Mouse (Mus musculus): Measurements from ENCODE around the gene Fsd2. TPM values are rescaled to one million over a fixed set of nuclear protein-coding genes. Genes with fewer than 3 reads are reported as not detected.
A peak's percentile ranks its signal among the peaks of the same experiment; 100 is the strongest.

The Fsd2 gene
- total RNA-seq, 2 experiments from 2014 or later = 0.10 to 0.25 TPM

DNA sequence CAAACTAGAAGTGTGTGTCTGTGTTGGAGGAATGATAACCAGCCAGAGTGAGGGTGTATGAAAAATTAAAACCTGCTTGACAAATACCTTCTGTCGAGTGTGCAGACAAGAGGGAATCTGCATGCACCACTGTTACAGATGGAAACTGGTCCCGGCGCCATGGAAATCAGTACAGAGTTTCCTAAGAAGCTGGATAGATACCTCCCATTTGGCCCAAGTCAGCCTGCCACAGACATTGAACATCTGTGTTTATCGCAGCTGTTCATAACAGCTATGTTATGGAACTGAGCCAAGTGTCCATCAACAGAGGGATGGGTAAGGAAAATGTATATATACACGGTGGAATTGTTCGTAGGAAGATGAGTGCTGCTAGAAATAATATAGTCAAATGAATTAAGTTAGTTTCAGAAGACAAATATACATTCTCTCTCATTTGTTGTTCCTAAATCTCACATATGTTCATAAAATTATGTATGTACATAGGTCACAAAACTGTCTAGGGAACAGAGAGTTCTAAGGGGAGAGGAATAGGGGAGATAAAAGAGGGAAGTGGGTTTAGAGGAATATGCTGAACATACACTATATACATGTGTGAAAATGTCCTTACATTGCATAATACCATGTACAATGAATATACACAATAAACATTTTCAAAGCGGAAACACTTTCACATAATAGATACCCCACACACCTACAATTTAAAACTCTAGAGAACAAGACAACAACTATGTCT lies 9.3 kb downstream of the Fsd2 start:
- intact Hi-C loops (cut with DNase I) = no loop called here
- DNase-seq (ENCODE audit: low spot score in 2 of 2) = no peak

- intact Hi-C loops (cut with DNase I) = no loop called here
- DNase-seq (ENCODE audit: low spot score in 2 of 2) = no peak
Observed at GRCm38 (mm10) chr7:81556839-81557238, 9.9 kb downstream of the Fsd2 start.

- intact Hi-C loops (cut with DNase I) = no loop called here
- no peak for DNase-seq (ENCODE audit: low spot score in 2 of 2)
Observed at GRCm38 (mm10) chr7:81554369-81554768, 12.4 kb downstream of the Fsd2 start.

GRCm38 (mm10) chr7:81553589-81553988 lies 13.2 kb downstream of the Fsd2 start:
- intact Hi-C loops (cut with DNase I) = no loop called here
- DNase-seq (ENCODE audit: low spot score in 2 of 2) = no peak

GRCm38 (mm10) chr7:81548864-81549263 lies 17.9 kb downstream of the Fsd2 start:
- intact Hi-C loops (cut with DNase I) = no loop called here

DNA sequence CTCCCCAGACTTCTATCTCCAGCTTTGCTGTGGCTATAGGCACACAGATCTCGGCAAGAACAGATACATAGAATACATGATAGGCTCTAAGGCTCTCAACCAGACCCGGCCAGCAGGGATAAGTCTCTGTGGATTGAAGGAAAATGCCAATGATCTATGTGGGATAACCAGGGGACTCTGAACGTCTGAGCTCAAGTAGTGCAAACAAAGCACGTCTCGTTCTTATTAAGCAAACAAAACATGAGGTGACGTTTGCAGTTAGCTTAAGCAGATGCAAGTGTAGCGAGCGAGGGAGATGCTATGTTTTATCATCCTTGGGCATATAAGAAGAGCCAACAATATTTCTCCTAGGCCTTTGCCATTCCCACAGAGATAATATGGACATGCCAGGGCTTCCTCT lies 23.8 kb downstream of the Fsd2 start:
- intact Hi-C loops (cut with DNase I) = no loop called here
- no peak for DNase-seq (ENCODE audit: low spot score in 2 of 2)

More at GRCm38 (mm10) chr7:81548864-81549263, 17.9 kb downstream of the Fsd2 start:
- no peak for DNase-seq (ENCODE audit: low spot score in 2 of 2)

- peak; percentile 66 for DNase-seq (ENCODE audit: low spot score in 2 of 2)
- intact Hi-C loops (cut with DNase I) = no loop called here
Observed at GRCm38 (mm10) chr7:81541924-81542524, 24.7 kb downstream of the Fsd2 start.

DNA sequence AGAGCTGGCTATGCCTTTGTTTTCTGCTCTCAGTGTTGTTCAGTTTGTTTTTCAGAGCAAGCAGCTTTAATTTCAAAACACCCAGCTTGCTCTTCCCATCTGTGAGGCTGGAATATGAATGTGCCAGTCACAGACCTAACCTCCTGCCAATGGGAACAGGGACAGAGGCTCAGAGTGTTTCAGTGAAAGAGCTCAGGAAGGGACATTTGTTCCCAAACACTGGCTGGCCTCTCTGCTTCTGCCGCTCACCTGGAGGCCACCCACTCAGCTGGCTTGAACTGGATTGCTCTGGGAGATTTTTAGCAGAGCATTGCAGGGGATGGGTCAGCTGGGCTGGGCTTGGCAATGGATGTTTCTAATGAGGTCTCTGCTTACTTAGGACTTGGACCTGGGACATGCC lies 25.7 kb downstream of the Fsd2 start:
- intact Hi-C loops (cut with DNase I) = no loop called here
- DNase-seq (ENCODE audit: low spot score in 2 of 2) = peak in 1 of 2 experiments; percentile 15

- intact Hi-C loops (cut with DNase I) = no loop called here
- no peak for DNase-seq (ENCODE audit: low spot score in 2 of 2)
Observed at GRCm38 (mm10) chr7:81539565-81539964, 27.2 kb downstream of the Fsd2 start.

DNA sequence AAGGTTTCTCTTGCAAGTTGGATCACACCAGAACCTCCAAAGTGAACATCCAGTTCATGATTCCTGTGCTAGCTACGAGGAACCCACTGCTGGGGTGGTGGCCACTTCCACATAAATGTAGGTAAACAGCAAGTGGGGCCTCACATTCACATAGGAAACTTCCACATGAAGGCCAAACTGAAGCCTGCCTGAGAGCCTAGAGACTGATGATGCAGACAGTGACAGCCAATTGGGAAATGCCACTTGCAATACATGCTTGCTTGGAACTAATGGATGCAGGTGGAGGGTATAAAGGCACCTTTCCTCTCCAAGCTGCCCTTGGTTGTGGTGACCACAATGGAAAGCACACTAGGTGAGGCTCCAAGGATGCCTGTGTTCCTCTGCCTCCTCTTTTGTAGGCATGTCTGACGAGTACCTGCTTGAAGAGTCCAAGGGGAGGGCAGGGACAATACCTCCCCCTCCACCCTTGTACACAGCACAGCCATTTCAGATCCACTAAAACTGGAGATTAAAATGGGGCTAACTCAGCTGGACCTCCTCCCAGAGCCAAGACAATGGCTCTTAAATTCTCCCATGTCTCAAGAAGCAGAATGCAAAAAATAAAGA lies 28.6 kb downstream of the Fsd2 start:
- intact Hi-C loops (cut with DNase I) = no loop called here
- DNase-seq (ENCODE audit: low spot score in 2 of 2) = peak in 1 of 2 experiments; percentile 18

- intact Hi-C loops (cut with DNase I) = no loop called here
- DNase-seq (ENCODE audit: low spot score in 2 of 2) = no peak
Observed at GRCm38 (mm10) chr7:81536478-81536877, 30.3 kb downstream of the Fsd2 start.

GRCm38 (mm10) chr7:81531462-81531861 lies 35.3 kb downstream of the Fsd2 start:
- DNase-seq (ENCODE audit: low spot score in 2 of 2) = no peak
- intact Hi-C loops (cut with DNase I) = no loop called here

- intact Hi-C loops (cut with DNase I) = no loop called here
- DNase-seq (ENCODE audit: low spot score in 2 of 2) = no peak
Observed at GRCm38 (mm10) chr7:81528918-81529317, 37.8 kb downstream of the Fsd2 start.

- intact Hi-C loops (cut with DNase I) = loop anchor here (2.0 to 5.0 kb wide), 2 partner anchors 49 to 69 kb away; partner anchors contain the start of genes Cpeb1 and Whamm
- no peak for DNase-seq (ENCODE audit: low spot score in 2 of 2)
Observed at GRCm38 (mm10) chr7:81523663-81524017, 43.1 kb downstream of the Fsd2 start.

DNA sequence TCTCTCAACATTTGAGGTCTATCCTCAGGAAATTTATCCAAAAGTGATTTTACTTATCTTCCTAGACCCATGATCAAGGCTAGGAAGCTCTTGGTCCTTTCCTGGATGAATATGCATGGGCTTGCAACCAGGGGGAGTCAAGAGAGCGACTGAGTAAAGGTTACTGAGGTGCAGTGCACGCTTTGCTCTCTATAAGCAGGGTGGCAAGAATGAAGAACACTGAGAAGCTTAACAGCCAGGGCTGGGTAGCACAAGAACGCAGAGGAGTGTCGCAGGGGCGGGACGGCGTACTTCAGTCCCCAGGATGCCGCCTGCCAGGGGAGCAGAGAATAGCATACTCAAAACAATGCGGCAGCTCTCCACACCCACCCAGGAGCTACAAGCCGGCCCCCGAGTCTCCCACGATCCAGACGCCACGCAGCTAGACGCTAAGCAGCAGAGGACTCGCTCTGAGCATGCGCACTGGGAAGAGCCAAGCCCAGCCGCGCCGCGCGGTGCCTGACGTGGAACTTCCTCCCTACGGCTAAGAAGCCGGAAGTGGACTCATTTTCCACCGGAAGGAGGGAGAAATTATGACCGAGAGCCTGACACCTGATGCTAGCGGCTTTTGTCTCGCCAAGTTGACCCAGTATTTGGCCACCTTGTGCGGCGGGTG lies 43.6 kb downstream of the Fsd2 start:
- intact Hi-C loops (cut with DNase I) = loop anchor here (2.0 to 5.0 kb wide), 2 partner anchors 49 to 68 kb away; partner anchors contain the start of genes Cpeb1 and Whamm
- DNase-seq (ENCODE audit: low spot score in 2 of 2) = peak; percentile 87 to 90

DNA sequence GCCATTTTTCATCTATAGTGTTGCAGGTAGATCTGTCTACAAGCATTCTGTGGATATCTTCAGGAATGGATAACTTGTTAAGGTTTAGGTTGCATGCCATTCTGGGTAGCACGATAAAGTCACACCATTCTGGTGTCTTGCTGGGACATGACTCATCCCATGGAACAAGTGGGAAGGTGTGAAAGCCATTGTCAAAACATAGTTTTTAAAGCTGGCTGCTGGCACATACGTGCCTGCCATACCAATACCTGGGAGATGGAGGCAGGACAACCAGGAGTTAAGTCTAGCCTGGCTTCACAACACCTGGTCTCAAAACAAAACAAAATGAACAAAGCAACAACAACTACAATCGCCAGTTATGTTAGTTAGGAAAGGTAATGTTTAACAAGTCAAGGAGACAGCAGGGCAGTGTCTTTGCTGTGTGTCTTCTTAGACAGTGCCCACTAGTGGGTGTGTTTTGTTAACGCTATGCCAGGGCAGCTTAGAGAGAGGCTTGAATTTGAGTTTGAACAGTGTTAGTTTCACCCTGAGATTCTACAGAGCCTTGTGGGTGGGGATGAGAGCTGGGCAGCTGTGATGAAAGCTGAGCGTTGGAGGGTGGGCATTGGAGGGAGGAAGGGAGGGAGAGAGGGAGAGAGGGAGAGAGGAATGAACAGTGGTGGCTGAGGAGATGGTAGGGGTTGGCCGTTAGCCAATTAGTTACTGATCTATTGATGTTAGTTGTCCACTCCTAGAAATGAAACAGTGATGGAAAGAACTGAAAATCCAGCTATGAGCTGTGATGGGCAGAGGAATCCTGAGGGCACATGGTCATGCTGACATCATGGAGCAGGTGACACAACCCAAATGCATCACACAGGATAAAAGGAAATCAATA lies 50.4 kb downstream of the Fsd2 start:
- DNase-seq (ENCODE audit: low spot score in 2 of 2) = peak; percentile 29 to 45

DNA sequence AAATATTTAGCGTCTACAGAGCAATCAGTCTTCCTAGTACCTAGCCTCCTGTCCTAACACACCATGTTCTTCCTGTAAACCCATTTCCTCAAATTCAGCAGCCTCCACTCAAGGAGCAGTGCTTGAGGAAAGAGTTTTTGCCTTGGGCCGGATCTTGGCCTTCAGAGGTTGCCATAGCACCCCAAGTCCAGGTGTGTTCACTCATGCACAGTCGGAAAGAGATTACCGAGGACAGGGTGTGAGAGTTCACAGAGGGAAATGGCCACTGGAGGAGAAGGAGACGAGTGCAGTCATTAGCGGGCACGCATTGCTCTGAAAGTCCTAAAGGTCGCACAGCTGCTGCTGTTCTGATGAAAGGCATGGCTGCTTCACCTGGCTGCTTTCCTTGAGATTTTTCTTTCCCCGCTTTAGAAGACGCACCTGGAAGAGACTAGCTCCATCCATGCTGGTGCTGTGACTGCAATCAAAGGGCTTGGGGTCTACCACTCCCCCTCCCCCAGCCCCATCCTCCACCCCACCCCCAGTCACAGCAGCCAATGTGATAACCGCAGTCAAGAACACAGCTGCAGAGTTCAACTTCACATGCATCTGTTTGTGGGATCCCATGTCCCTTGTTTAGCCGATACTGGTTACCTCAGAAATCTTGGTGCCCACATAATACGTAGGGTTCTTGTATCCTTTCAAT lies 51.7 kb downstream of the Fsd2 start:
- intact Hi-C loops (cut with DNase I) = loop anchor here (5.0 kb wide), 1 partner anchor 38 kb away; no protein-coding TSS in a partner anchor
- no peak for DNase-seq (ENCODE audit: low spot score in 2 of 2)

More for the DNA sequence above, 50.4 kb downstream of the Fsd2 start:
- intact Hi-C loops (cut with DNase I) = loop anchor here (5.0 kb wide), 1 partner anchor 39 kb away; no protein-coding TSS in a partner anchor

DNA sequence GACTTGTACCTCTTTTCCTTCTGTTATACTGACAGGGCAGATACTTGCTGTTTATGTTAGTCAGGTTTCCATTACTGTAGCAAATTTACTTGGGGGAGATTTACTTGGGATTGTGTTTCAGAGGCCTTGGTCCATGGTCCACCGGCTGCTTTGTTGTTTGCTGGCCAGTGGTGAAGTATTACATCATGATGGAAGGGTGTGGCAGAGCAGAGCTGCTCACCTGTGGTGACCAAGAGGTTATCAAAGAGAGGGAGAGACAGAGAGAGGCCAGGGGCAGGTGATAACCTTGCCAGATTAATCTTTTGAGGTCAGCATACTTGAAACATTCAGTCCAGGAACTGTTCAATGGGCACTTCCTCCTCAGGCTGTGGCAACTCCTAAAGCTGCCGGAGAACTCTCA lies 65.7 kb downstream of the Fsd2 start:
- no peak for DNase-seq (ENCODE audit: low spot score in 2 of 2)
- intact Hi-C loops (cut with DNase I) = no loop called here

DNA sequence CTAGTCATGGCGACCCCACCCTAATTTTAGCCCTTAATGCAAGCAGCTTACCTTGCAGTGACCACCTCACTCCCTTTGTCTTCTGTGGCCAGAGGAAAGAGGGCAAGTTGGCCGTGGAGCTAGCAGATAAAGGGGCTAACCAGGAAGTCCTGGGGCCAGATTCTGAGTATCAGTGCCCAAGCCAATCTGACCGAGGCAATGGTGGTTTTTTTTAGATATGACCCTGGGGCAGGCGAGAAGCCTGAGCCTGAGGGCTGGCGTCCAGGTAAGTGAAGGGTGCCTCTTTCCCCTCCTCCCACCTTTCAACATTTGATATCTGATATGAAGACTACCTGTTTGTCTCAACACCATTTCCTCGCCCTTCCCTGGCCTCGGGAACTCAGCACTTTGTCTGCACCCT lies 68.6 kb downstream of the Fsd2 start, which contains the start of gene BC048679:
BC048679 (minus strand) TSS at position 101 of the 400 bp plus-strand sequence.
- no peak for DNase-seq (ENCODE audit: low spot score in 2 of 2)
- intact Hi-C loops (cut with DNase I) = no loop called here

All from left cerebral cortex, postnatal 36 days (tissue).